Mouse (Mus musculus) stomach, embryonic 16.5 days (tissue): Measurements from ENCODE around the gene Ppdpf. TPM values are rescaled to one million over a fixed set of nuclear protein-coding genes. Genes with fewer than 3 reads are reported as not detected.
A peak's percentile ranks its signal among the peaks of the same experiment; 100 is the strongest.
"Not testable (repeated sequence)": the region's sequence is repeated elsewhere in the genome, so short reads cannot be mapped to it uniquely, and the experiment has no call there.

ENCODE experiments used
- ATAC-seq: fragments of 200-750 bp; cut with Nextera tagmentation; 2 replicates; pipeline ENCODE4 v1.8.0; 2017; ENCODE audit warnings: moderate number of reproducible peaks, moderate TSS enrichment; ENCODE audit not compliant: insufficient read depth, low FRiP score
- H3K27ac ChIP-seq: fragments of 300-500 bp; sonication (generic); 2 replicates; pipeline ENCODE4 v1.5.1; 2014; ENCODE audit warnings: low read length
- H3K27me3 ChIP-seq: fragments of 300-500 bp; sonication (generic); 2 replicates; pipeline ENCODE4 v1.6.1; 2014; ENCODE audit warnings: low read length, control low read depth, mixed read lengths; ENCODE audit not compliant: control insufficient read depth, insufficient read depth
- H3K36me3 ChIP-seq: fragments of 300-500 bp; sonication (generic); 2 replicates; pipeline ENCODE4 v1.6.1; 2014; ENCODE audit warnings: low read length; ENCODE audit not compliant: control insufficient read depth, insufficient read depth
- H3K4me1 ChIP-seq: fragments of 300-500 bp; sonication (generic); 2 replicates; pipeline ENCODE4 v1.6.1; 2014; ENCODE audit warnings: low read length, control low read depth, mixed read lengths; ENCODE audit not compliant: control insufficient read depth, insufficient read depth
- H3K4me2 ChIP-seq: fragments of 300-500 bp; sonication (generic); 2 replicates; pipeline ENCODE4 v1.6.1; 2014; ENCODE audit warnings: low read depth, low read length, mixed read lengths
- H3K4me3 ChIP-seq: fragments of 300-500 bp; sonication (generic); replicated peaks from 2 replicates; pipeline ENCODE4 v1.5.1; 2014; ENCODE audit warnings: mild to moderate bottlenecking, low read length
- H3K9ac ChIP-seq: fragments of 300-500 bp; sonication (generic); 2 replicates; pipeline ENCODE4 v1.6.1; 2014; ENCODE audit warnings: low read length
- H3K9me3 ChIP-seq: fragments of 300-500 bp; sonication (generic); replicated peaks from 2 replicates; pipeline ENCODE4 v1.6.1; 2016; ENCODE audit warnings: low read length, control low read depth; ENCODE audit not compliant: control insufficient read depth
- WGBS: fragments of 180-500 bp; shearing (Covaris S2); extraction: QIAGEN DNeasy Blood & Tissue Kit; methylation state at CpG from one replicate; pipeline ENCODE4 v1.1.7; 2014; 5-methylcytosine and 5-hydroxymethylcytosine counted together
- polyA plus RNA-seq: library from polyadenylated mRNA; unstranded; fragments of >200 nt; fragmentation: Nextera tagmentation; extraction: Ambion mirVana; gene quantifications from 2 replicates; pipeline ENCODE4 v1.2.1, GENCODE M21; 2015

Ppdpf gene
- polyA plus RNA-seq, 1 experiment from 2014 or later, result 249 TPM

GRCm38 (mm10) chr2:181180898-181181297 is 6.1 kb upstream of the Ppdpf start:
- Histone ChIP-seq H3K4me2 (no peak overlapping the region), H3K9ac (no peak overlapping the region), H3K27ac (no peak overlapping the region), H3K27me3 (no peaks in the 10 kb centered on the region), H3K4me1 (no peaks in the 10 kb centered on the region), H3K4me3 (no peak overlapping the region), H3K36me3 (no peaks in the 10 kb centered on the region), H3K9me3 (no peaks in the 10 kb centered on the region)
- WGBS, result 60% methylated on average over 6 of the region's 6 CpGs
- no peak for ATAC-seq

- Histone ChIP-seq H3K9ac (peak overlapping the region; percentile 92), H3K4me2 (peak overlapping the region; percentile 92), H3K4me3 (peak overlapping the region; percentile 72), H3K27ac (peak overlapping the region; percentile 96), H3K36me3 (no peaks in the 10 kb centered on the region), H3K4me1 (peaks cover 4% of the 10 kb centered on the region; the same call in 1 of the 2 replicates), H3K9me3 (no peaks in the 10 kb centered on the region), H3K27me3 (no peaks in the 10 kb centered on the region)
- ATAC-seq, result peak; percentile 83
- under 1% methylated on average over 14 of the region's 14 CpGs for WGBS
Observed at GRCm38 (mm10) chr2:181186635-181187034, 412 bp upstream of the Ppdpf start.

GRCm38 (mm10) chr2:181188681-181189080 is 1.6 kb downstream of the Ppdpf start:
- Histone ChIP-seq H3K36me3 (no peaks in the 10 kb centered on the region), H3K4me3 (peak overlapping the region; percentile 20; the same call in 1 of the 2 replicates), H3K4me1 (peaks cover 4% of the 10 kb centered on the region; the same call in 1 of the 2 replicates), H3K27ac (peak overlapping the region; percentile 81), H3K9ac (peak overlapping the region; percentile 44; the same call in 1 of the 2 replicates), H3K9me3 (no peaks in the 10 kb centered on the region), H3K4me2 (peak overlapping the region; percentile 92), H3K27me3 (no peaks in the 10 kb centered on the region)
- ATAC-seq, result peak; percentile 31; the same call in 1 of the 2 replicates
- WGBS, result 56% methylated on average over 2 of the region's 2 CpGs

GRCm38 (mm10) chr2:181189321-181189720 is 2.3 kb downstream of the Ppdpf start:
- ATAC-seq, result no peak

GRCm38 (mm10) chr2:181191385-181191784 is 4.3 kb downstream of the Ppdpf start:
- WGBS, result 83% methylated on average over 4 of the region's 4 CpGs
- H3K9ac ChIP-seq, H3K4me3 ChIP-seq, H3K36me3 ChIP-seq, H3K27me3 ChIP-seq, ATAC-seq, H3K9me3 ChIP-seq, H3K4me1 ChIP-seq, H3K27ac ChIP-seq, H3K4me2 ChIP-seq: not testable (repeated sequence)

More at GRCm38 (mm10) chr2:181189321-181189720, 2.3 kb downstream of the Ppdpf start:
- peak overlapping the region; percentile 81; the same call in 1 of the 2 replicates for H3K27ac ChIP-seq
- H3K27me3 ChIP-seq, result no peaks in the 10 kb centered on the region
- H3K9ac ChIP-seq, result no peak overlapping the region
- H3K4me3 ChIP-seq, result no peak overlapping the region
- H3K36me3 ChIP-seq, result no peaks in the 10 kb centered on the region
- H3K4me2 ChIP-seq, result 0 out of 2 replicates have a peak overlapping the region, but pooled peaks have one; percentile 92
- peaks cover 4% of the 10 kb centered on the region; the same call in 1 of the 2 replicates for H3K4me1 ChIP-seq
- H3K9me3 ChIP-seq, result no peaks in the 10 kb centered on the region
- WGBS, result 75% methylated on average over 1 of the region's 1 CpGs

- H3K9ac ChIP-seq, result no peak overlapping the region
- H3K4me2 ChIP-seq, result no peak overlapping the region
- peaks cover 4% of the 10 kb centered on the region; the same call in 1 of the 2 replicates for H3K4me1 ChIP-seq
- H3K4me3 ChIP-seq, result no peak overlapping the region
- 69% methylated on average over 4 of the region's 4 CpGs for WGBS
- H3K9me3 ChIP-seq, result no peaks in the 10 kb centered on the region
- H3K27me3 ChIP-seq, result no peaks in the 10 kb centered on the region
- H3K36me3 ChIP-seq, result no peaks in the 10 kb centered on the region
- ATAC-seq, result no peak
- H3K27ac ChIP-seq, result no peak overlapping the region
Observed at GRCm38 (mm10) chr2:181191936-181192335, 4.9 kb downstream of the Ppdpf start.

- 74% methylated on average over 3 of the region's 3 CpGs for WGBS
- no peak overlapping the region for H3K4me2 ChIP-seq
- H3K4me1 ChIP-seq, result peaks cover 4% of the 10 kb centered on the region; the same call in 1 of the 2 replicates
- no peaks in the 10 kb centered on the region for H3K27me3 ChIP-seq
- H3K9me3 ChIP-seq, result no peaks in the 10 kb centered on the region
- no peak overlapping the region for H3K9ac ChIP-seq
- ATAC-seq, result no peak
- no peak overlapping the region for H3K27ac ChIP-seq
- no peak overlapping the region for H3K4me3 ChIP-seq
- no peaks in the 10 kb centered on the region for H3K36me3 ChIP-seq
Observed at GRCm38 (mm10) chr2:181193044-181193443, 6.0 kb downstream of the Ppdpf start.

- WGBS, result 83% methylated on average over 4 of the region's 4 CpGs
- no peak overlapping the region for H3K4me2 ChIP-seq
- H3K9ac ChIP-seq, result no peak overlapping the region
- no peak overlapping the region for H3K27ac ChIP-seq
- no peaks in the 10 kb centered on the region for H3K9me3 ChIP-seq
- H3K4me1 ChIP-seq, result no peaks in the 10 kb centered on the region
- no peak overlapping the region for H3K4me3 ChIP-seq
- H3K27me3 ChIP-seq, result no peaks in the 10 kb centered on the region
- no peaks in the 10 kb centered on the region for H3K36me3 ChIP-seq
- no peak for ATAC-seq
Observed at GRCm38 (mm10) chr2:181196628-181197300, 9.7 kb downstream of the Ppdpf start.

- no peak for ATAC-seq
- 66% methylated on average over 3 of the region's 3 CpGs for WGBS
- no peaks in the 10 kb centered on the region for H3K9me3 ChIP-seq
- H3K4me3 ChIP-seq, result no peak overlapping the region
- H3K4me2 ChIP-seq, result no peak overlapping the region
- no peaks in the 10 kb centered on the region for H3K36me3 ChIP-seq
- no peak overlapping the region for H3K9ac ChIP-seq
- no peak overlapping the region for H3K27ac ChIP-seq
- no peaks in the 10 kb centered on the region for H3K27me3 ChIP-seq
- H3K4me1 ChIP-seq, result no peaks in the 10 kb centered on the region
Observed at GRCm38 (mm10) chr2:181201606-181202005, 14.6 kb downstream of the Ppdpf start.
